Comparison of ENCODE assay signal across 24 mouse cellular contexts in the genomic region with DNA sequence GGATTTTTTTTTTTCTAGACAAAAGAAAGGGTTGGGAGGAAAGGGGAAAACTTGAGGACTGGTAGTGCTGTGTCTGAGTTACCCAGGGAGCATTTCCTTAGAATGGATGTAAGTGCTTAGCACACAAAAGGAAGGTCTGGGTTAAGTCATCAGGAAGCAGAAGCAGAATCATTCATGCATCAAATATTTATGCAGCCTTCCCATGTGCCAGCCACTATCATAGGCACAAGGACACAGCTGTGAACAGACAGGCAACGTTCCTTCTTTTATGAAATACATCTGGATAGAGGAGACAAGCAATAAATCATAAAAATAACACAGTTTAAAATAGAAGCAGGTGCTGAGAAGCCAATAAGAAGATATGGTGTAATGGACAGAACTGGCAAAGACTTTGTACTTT. TPM values are rescaled to one million over a fixed set of nuclear protein-coding genes. Genes with fewer than 3 reads are reported as not detected.
"Had no signal": no experiment of that assay in that cellular context is flagged by ENCODE, and none has a peak within 500 bp of the region (broad histone marks: within the 10 kb centered on the region; RNA-seq: fewer than 3 reads in every experiment).

No protein-coding gene starts in this region.

- ATAC-seq: liver, embryonic 12.5 days; midbrain, embryonic 15.5 days had no signal

- H3K9me3 ChIP-seq: limb, embryonic 15.5 days; liver, embryonic 12.5 days; midbrain, embryonic 15.5 days had no signal

- H3K4me2 ChIP-seq: limb, embryonic 15.5 days; liver, embryonic 12.5 days; lung, embryonic 14.5 days; midbrain, embryonic 11.5 days; midbrain, embryonic 15.5 days had no signal

- H3K4me3 ChIP-seq: limb, embryonic 15.5 days; liver, embryonic 12.5 days; midbrain, embryonic 15.5 days had no signal

- H3K4me1 ChIP-seq: liver, embryonic 12.5 days; midbrain, embryonic 15.5 days had no signal

- H3K36me3 ChIP-seq: limb, embryonic 15.5 days; liver, embryonic 12.5 days; midbrain, embryonic 15.5 days had no signal

- DNase-seq: kidney, adult 9 months; kidney, postnatal 36 days; layer of hippocampus, adult 9-11 months; layer of hippocampus, postnatal 36 days; lung, embryonic 14.5 days; lung, postnatal 10 days; lung, postnatal 4 days; right cerebral cortex, adult 18-20 months; thymus, adult 18-20 months; thymus, postnatal 14 days had no signal

- H3K27me3 ChIP-seq: limb, embryonic 15.5 days; liver, embryonic 12.5 days; midbrain, embryonic 15.5 days had no signal

- H3K9ac ChIP-seq: limb, embryonic 15.5 days; liver, embryonic 12.5 days; lung, embryonic 14.5 days; midbrain, embryonic 15.5 days had no signal

- H3K27ac ChIP-seq: kidney, postnatal 0 days; limb, embryonic 15.5 days; liver, embryonic 12.5 days; midbrain, embryonic 15.5 days had no signal

RNA-seq across cellular contexts. Expression of a gene that starts 32.4 kb away (rescaled TPM):
- total RNA-seq: monocyte, adult 5-6 weeks had no signal

RNA-seq across cellular contexts. Expression of a gene that starts 58.9 kb away (rescaled TPM):
- total RNA-seq: layer of hippocampus, adult 18-20 months; layer of hippocampus, postnatal 36 days; left cerebral cortex, adult 8-10 months; left cerebral cortex, postnatal 25 days; megakaryocyte, adult 5-6 weeks; monocyte, adult 5-6 weeks; neutrophil, adult 5-6 weeks had no signal
- polyA plus RNA-seq: limb, embryonic 11.5 days; limb, embryonic 15.5 days; liver, embryonic 12.5 days; liver, embryonic 16.5 days; lung, embryonic 14.5 days; midbrain, embryonic 11.5 days; midbrain, embryonic 15.5 days; stomach, embryonic 14.5 days had no signal
